Mouse (Mus musculus) spleen, postnatal 10 days (tissue): Measurements from ENCODE around the gene Pcif1.

Experiments used
- DNase-seq, 2 experiments: peaks; one replicate each; pipeline ENCODE4 v3.0.0; 2021 to 2022; ENCODE audit warnings: low spot score in 2 of 2

The Pcif1 gene

GRCm38 (mm10) chr2:164921984-164922383 is 42.9 kb downstream of the Pcif1 start:
- no peak for DNase-seq

GRCm38 (mm10) chr2:164923291-164923690 is 44.2 kb downstream of the Pcif1 start:
- DNase-seq, result no peak

GRCm38 (mm10) chr2:164924100-164924857 is 45.2 kb downstream of the Pcif1 start:
- peak; percentile 65 to 85 for DNase-seq

- no peak for DNase-seq
Observed at GRCm38 (mm10) chr2:164930706-164931581, 51.8 kb downstream of the Pcif1 start.

GRCm38 (mm10) chr2:164933534-164933933 is 54.4 kb downstream of the Pcif1 start:
- no peak for DNase-seq

GRCm38 (mm10) chr2:164935991-164936390 is 56.9 kb downstream of the Pcif1 start:
- DNase-seq, result no peak

- peak in 1 of 2 experiments; percentile 39 for DNase-seq
Observed at GRCm38 (mm10) chr2:164938146-164939091, 59.3 kb downstream of the Pcif1 start.

GRCm38 (mm10) chr2:164939106-164939505 is 60.0 kb downstream of the Pcif1 start:
- no peak for DNase-seq

- DNase-seq, result no peak
Observed at GRCm38 (mm10) chr2:164940140-164940830, 61.2 kb downstream of the Pcif1 start, which contains the start of gene Mmp9. Gene Mmp9, plus strand, starts transcription at chr2:164940780.

GRCm38 (mm10) chr2:164942692-164943290 is 63.7 kb downstream of the Pcif1 start:
- peak in 1 of 2 experiments; percentile 50 for DNase-seq
